Mouse (Mus musculus) G1E (cell line): ENCODE data around the gene Chst11.

Experiments used
- CTCF ChIP-seq: IDR thresholded peaks from 2 replicates; pipeline ENCODE4 v1.5.1; 2012; ENCODE audit warnings: low read depth, low read length, inconsistent platforms, mixed read lengths
- POLR2AphosphoS5 ChIP-seq: IDR thresholded peaks from 2 replicates; pipeline ENCODE4 v1.6.1; 2012; ENCODE audit warnings: low read depth, low read length, inconsistent platforms; ENCODE audit not compliant: insufficient replicate concordance
- TAL1 ChIP-seq: conservative IDR thresholded peaks from 2 replicates; pipeline ENCODE4 v1.6.1; 2012; ENCODE audit warnings: low read depth, low read length, inconsistent platforms, mixed read lengths

DNA sequence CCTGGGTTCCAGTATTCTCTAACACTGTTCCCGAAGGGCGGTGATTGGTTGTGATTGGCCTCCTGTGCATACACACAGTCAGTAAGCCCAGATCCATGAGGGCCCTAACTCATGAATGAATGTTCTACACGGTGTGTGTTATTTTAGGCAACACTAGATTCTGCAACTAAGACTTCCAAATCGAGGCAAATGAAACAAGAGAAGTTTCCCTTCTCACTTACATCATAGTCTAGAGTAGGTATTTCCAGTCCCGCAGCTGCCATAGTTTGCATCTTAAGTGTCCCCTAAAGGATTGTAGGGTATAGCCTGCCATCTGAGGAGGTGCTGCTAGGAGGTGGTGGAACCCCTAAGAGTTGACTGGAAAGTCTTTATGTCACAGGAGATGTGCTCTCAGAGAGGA is 40.9 kb downstream of the Chst11 start:
- TF ChIP-seq CTCF (no peak), POLR2AphosphoS5 (no peak), TAL1 (no peak)
